Mouse (Mus musculus): ENCODE measurements around the gene Plod3.

Plod3 gene

DNA sequence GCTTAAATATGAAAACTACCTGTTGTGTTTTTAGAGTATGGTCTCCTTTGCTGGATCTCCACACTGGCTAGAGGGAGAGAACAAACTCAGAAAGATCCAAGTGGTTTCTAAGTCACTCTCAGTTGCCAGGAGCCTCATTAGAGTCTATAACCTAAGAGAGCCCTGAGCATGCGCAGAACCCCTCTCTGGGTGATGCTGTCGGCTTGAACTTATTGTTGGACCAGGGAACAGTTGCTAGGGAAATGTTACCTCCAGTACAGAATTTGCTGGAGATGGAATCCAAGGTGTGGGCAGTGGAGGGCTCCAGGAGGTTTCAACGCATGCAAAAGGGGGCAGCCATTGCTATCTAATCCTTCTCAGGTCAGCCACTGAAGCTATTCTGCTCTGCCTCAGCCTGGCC, 37.5 kb downstream of the Plod3 start:
- DNase-seq (ENCODE audit: low spot score in 2 of 2), result no peak

GRCm38 (mm10) chr5:137025132-137025531, 38.3 kb downstream of the Plod3 start:
- DNase-seq (ENCODE audit: low spot score in 2 of 2), result peak; percentile 77 to 88

- no peak for DNase-seq (ENCODE audit: low spot score in 2 of 2)
These were observed 39.3 kb downstream of the Plod3 start, which contains the start of gene Vgf for GRCm38 (mm10) chr5:137026092-137026491. Gene Vgf, plus strand, starts transcription at chr5:137026392.

GRCm38 (mm10) chr5:137028561-137029272, 41.9 kb downstream of the Plod3 start:
- peak in 1 of 2 experiments; percentile 49 for DNase-seq (ENCODE audit: low spot score in 2 of 2)

- no peak for DNase-seq (ENCODE audit: low spot score in 2 of 2)
These were observed 42.4 kb downstream of the Plod3 start for GRCm38 (mm10) chr5:137029273-137029585.

DNA sequence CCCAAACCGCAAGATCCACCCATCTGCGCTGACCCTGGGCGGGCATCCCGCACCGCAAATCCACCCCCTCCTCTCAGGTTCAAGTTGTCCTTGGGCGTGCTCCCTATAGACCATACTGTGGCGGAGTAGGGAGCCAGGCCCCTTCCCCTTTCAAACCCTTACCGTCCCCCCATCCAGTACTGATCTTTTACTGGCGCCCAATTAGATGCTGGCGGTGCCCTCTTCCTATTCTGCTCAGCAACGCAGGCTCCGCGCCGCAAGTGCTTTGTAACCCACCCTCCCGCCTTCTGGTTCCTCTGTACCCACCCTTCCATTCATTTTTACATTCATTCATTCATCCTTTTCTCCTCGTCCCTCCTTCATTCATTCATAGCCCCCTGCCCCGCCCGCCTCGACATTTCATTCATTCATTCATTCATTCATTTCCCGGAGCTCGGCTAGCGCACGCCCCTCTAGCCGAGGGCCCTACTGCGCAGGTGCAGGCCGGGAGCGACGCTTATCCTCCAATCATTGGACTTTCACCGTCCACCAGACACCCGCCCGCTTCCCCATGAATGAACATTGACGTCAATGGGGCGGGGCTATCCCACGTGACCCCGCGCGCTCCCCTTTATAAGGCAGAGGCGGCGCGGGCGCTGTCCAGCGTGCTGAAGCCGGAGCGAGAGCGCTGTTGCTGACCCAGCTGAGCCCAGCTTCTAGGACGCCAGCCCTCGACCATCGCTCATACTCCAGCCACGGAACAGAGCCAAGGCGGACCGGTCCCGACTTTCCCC, 43.0 kb downstream of the Plod3 start:
- peak; percentile 97 for DNase-seq (ENCODE audit: low spot score in 2 of 2)

DNA sequence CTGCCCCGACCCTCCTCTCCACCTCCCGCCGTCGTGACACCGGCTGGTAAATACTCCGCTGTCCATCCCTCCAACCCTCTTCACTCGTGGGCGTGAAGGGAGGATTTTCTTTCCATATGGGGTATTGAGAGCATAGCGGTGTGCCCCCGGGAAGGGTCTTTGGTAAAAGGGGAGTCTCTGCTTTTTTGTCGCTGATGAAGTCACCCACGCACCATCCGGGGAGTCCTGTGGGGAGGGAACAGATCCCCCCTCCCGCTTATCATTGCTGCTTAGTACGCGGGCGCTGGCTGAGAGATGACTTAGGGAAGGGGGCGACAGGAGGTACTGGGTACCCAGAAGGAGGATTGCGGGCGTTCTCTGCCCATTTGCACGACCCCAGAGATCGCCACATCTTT, 43.6 kb downstream of the Plod3 start:
- peak; percentile 74 to 82 for DNase-seq (ENCODE audit: low spot score in 2 of 2)

- peak in 1 of 2 experiments; percentile 46 for DNase-seq (ENCODE audit: low spot score in 2 of 2)
These were observed 44.5 kb downstream of the Plod3 start for GRCm38 (mm10) chr5:137031076-137032032.

DNA sequence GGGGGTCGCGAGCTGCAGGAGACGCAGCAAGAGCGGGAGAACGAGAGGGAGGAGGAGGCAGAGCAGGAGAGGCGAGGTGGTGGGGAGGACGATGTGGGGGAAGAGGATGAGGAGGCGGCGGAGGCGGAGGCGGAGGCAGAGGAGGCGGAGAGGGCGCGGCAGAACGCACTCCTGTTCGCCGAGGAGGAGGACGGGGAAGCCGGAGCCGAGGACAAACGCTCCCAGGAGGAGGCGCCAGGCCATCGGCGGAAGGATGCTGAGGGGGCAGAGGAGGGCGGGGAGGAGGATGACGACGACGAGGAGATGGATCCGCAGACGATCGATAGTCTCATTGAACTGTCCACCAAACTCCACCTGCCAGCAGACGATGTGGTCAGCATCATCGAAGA, 45.2 kb downstream of the Plod3 start:
- DNase-seq (ENCODE audit: low spot score in 2 of 2), result peak; percentile 78 to 80

DNA sequence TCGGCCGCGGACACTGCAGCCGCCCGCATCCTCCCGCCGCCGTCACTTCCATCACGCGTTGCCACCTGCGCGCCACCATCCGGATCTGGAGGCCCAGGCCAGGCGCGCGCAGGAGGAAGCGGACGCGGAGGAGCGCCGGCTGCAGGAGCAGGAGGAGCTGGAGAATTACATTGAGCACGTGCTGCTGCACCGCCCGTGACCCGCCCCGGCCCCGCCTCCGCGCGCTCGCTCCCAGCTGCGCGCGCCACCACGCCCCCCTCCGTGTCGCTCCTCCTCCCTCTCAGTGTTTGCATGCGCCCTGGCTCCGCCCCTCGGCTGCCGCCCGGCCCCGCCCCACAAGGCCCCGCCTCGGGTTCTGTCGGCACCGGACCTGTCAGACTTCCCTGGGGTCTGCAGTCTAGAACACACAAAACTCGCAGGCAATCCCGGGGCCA, 45.8 kb downstream of the Plod3 start:
- peak; percentile 91 to 92 for DNase-seq (ENCODE audit: low spot score in 2 of 2)

DNA sequence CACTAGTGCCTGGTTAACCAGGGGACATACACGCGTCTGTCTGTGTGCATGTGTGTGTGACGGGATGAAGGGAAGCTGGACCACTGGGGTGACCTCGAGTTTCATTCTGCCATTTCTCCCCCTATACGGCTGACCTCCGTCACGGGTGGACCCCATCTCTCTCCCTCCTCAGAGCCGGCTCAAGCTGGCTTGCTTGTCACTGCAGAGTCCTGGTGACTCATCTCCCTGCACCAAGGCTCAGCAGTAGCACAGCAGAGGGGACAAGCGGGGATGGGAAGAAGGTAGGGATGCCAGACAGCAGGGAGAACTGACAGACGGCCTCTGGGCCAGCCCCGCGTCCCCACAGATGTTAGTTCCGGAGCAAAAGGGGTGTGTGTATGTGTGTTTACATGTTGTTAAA, 49.4 kb downstream of the Plod3 start:
- no peak for DNase-seq (ENCODE audit: low spot score in 2 of 2)

DNA sequence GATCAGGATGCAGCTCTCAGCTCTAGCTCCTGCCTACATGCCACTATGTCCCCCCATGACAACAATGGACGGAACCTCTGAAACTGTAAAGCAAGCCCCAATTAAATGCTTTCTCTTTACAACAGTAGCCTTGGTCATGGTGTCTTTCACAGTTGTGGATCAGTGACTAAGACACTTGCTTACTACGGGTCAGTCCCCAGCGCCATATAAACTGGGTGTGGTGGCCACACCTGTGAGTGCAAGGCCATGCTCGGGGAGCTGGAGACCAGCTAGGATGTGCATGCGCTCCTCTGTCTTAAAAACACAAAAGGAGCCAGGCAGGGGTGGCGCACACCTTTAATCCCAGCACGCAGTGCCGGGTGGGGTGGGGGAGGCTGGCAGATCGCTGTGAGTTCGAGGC, 52.6 kb downstream of the Plod3 start:
- no peak for DNase-seq (ENCODE audit: low spot score in 2 of 2)

DNA sequence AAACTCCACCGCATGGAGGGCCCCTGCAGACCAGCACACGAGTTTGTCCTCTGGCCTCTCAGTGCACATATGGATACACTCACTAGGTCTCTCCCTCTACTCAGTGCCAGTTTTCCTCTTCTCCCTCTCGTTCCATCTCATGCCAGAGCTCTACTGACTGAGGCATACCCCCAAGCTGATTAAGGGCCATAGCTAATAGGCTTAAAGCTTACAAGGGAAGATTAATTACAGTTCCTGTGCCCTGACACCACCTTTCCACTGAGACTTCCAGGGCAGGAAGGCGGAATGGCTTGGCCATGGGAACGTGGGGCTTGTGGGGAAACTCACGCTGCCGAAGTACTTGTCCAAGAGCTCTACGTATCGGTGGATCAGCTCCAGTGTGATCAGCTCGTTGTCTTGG, 54.6 kb downstream of the Plod3 start:
- DNase-seq (ENCODE audit: low spot score in 2 of 2), result no peak

DNA sequence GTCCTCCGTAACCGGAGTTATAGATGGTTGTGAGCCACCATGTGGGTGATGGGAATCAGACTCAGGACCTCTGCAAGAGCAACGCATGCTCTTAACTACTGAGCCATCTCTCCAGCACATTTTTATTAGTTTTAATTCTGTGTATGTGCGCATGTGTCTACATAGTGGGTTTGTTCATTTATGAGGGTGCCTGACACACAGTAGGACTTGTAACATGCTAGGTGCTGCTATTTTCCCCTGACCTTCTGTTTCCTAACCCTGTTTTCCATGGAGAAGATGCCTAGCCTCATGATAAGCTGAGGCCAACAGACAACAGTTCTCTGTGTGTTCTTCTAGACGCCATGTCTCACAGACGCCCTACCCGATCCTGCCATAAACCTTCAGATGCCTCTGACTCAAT, 57.2 kb downstream of the Plod3 start:
- DNase-seq (ENCODE audit: low spot score in 2 of 2), result no peak

DNA sequence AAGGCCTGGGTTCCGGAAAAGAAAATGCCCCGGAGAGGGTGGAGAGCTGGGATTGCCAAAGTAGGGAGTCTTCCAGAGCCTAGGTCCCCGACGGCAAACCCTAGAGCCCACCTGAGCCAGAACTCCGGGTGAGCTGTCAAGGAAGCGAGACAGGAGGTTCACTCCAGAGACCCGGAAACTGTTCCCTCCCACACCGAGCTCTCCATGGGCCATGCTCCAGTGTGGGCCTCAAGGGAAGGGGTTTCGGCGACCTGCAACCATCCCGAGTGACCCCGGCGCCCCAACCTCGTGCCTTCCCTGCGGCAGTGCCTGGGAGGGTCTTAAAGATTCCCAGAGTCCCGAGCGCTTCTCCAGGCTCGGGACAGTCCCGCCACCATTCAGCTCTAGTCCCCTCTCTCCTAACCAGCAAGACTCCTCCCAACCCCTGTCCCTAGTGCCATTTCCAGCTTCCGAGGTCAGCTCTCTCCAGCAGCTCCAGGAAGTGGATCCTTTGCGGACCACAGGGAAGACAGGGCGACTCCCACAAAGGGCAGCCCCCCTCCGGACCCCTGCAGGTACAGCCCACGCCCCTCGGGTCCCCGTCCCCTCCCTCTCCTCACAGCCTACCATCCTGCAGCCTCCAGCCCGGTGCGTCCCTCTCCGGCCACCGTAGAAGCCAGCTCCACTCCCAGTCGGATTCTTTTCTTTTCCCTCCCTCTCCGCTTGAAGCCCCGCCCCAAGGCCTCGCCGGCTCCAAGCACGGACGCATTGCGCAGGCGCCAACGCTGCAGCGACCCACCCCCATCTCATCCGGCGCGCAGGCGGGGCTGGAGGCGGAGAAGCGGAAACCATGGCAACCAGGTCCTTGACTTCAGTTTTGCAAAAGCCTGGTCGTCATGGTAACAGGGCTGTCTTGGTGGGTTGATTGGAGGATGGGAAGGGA, 58.8 kb downstream of the Plod3 start, which contains the start of gene Ap1s1:
Ap1s1 (minus strand) TSS at position 734 of the 922 bp plus-strand sequence.
- peak; percentile 99 for DNase-seq (ENCODE audit: low spot score in 2 of 2)
